In the genomic region with DNA sequence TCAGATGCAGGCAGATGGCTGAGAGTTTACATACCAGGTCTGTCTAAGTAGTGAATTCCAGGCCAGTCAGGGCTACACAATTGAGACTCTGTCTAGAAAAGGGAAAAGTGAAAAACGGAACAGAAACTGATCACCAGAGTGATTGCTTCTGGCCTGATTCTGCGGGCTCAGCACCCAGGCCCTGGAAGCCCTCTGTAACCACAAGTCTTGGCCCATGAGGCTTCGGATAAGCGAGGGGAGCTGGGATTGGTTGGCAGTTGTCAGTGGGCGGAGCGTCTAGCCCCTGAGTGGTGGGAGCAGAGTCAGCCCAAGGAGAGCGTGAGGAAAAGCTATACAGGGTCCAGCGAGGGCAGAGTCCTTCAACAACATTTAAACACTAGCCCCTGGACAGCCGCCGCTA, we compare ENCODE assay signal across 8 mouse cellular contexts. TPM values are rescaled to one million over a fixed set of nuclear protein-coding genes. Genes with fewer than 3 reads are reported as not detected.
DNase-seq lines count a peak whose midpoint lies in the region; ATAC-seq and TF ChIP-seq lines count a peak whose summit lies in the region.

No protein-coding gene starts in this region.

- H3K9ac ChIP-seq in forebrain, embryonic 12.5 days = no peak overlapping the region
- H3K9ac ChIP-seq in forebrain, embryonic 13.5 days = no peak overlapping the region
- H3K9ac ChIP-seq in heart, embryonic 16.5 days (ENCODE audit: low read length) = no peak overlapping the region

- H3K27me3 ChIP-seq in forebrain, embryonic 12.5 days = peaks cover 26% of the 10 kb centered on the region; the same call in 1 of the 2 replicates
- H3K27me3 ChIP-seq in forebrain, embryonic 13.5 days = peaks cover 4% of the 10 kb centered on the region; the same call in 1 of the 2 replicates
- H3K27me3 ChIP-seq in E14TG2a.4 (ENCODE audit: insufficient read depth, low read length) = peaks cover 70% of the 10 kb centered on the region
- H3K27me3 ChIP-seq in heart, embryonic 16.5 days (ENCODE audit: control insufficient read depth, insufficient read depth, low read length) = peaks cover 34% of the 10 kb centered on the region

- peak; percentile 55 to 56 for DNase-seq in lung, postnatal 4 days
- no peak for DNase-seq in MN1 (ENCODE audit: low spot score)
- DNase-seq in ovary, postnatal 10 days (ENCODE audit: low spot score) = no peak
- no peak for DNase-seq in thymus, postnatal 14 days

- ATAC-seq in forebrain, embryonic 12.5 days (ENCODE audit: low FRiP score) = peak; percentile 44; the same call in 1 of the 2 replicates
- no peak for ATAC-seq in forebrain, embryonic 13.5 days
- ATAC-seq in heart, embryonic 16.5 days (replicated peaks; ENCODE audit: extremely low read depth, insufficient read depth, low FRiP score) = peak; percentile 52; the same call in 1 of the 2 replicates

- H3K4me1 ChIP-seq in forebrain, embryonic 12.5 days = peaks cover 14% of the 10 kb centered on the region
- peaks cover 10% of the 10 kb centered on the region for H3K4me1 ChIP-seq in forebrain, embryonic 13.5 days
- H3K4me1 ChIP-seq in E14TG2a.4 (replicated peaks; ENCODE audit: low read depth, low read length) = peaks cover 25% of the 10 kb centered on the region
- no peaks in the 10 kb centered on the region for H3K4me1 ChIP-seq in heart, embryonic 16.5 days (ENCODE audit: control insufficient read depth, insufficient read depth, low read length)

- no peak overlapping the region for H3K27ac ChIP-seq in forebrain, embryonic 12.5 days
- H3K27ac ChIP-seq in forebrain, embryonic 13.5 days = no peak overlapping the region
- H3K27ac ChIP-seq in heart, embryonic 16.5 days (ENCODE audit: low read length) = no peak overlapping the region

- H3K4me3 ChIP-seq in forebrain, embryonic 12.5 days (replicated peaks) = no peak overlapping the region
- H3K4me3 ChIP-seq in forebrain, embryonic 13.5 days = no peak overlapping the region
- H3K4me3 ChIP-seq in E14TG2a.4 (replicated peaks; ENCODE audit: low read length) = peak overlapping the region; percentile 67
- H3K4me3 ChIP-seq in heart, embryonic 16.5 days (ENCODE audit: low read length) = no peak overlapping the region

- no peaks in the 10 kb centered on the region for H3K9me3 ChIP-seq in forebrain, embryonic 12.5 days
- no peaks in the 10 kb centered on the region for H3K9me3 ChIP-seq in forebrain, embryonic 13.5 days (replicated peaks)
- H3K9me3 ChIP-seq in E14TG2a.4 (ENCODE audit: low read length) = no peaks in the 10 kb centered on the region
- no peaks in the 10 kb centered on the region for H3K9me3 ChIP-seq in heart, embryonic 16.5 days (replicated peaks; ENCODE audit: control insufficient read depth, low read length)

- WGBS in forebrain, embryonic 12.5 days = 7% methylated on average over 10 of the region's 10 CpGs
- 8% methylated on average over 10 of the region's 10 CpGs for WGBS in forebrain, embryonic 13.5 days
- WGBS in heart, embryonic 16.5 days = 5% methylated on average over 10 of the region's 10 CpGs

- no peak for TF ChIP-seq CTCF in E14TG2a.4 (conservative IDR thresholded peaks at IDR 0.05; ENCODE audit: low read length)

- no peaks in the 10 kb centered on the region for H3K36me3 ChIP-seq in forebrain, embryonic 12.5 days (replicated peaks)
- no peaks in the 10 kb centered on the region for H3K36me3 ChIP-seq in forebrain, embryonic 13.5 days (ENCODE audit: poor library complexity, severe bottlenecking)
- H3K36me3 ChIP-seq in E14TG2a.4 (ENCODE audit: insufficient read depth, low read length) = no peaks in the 10 kb centered on the region
- no peaks in the 10 kb centered on the region for H3K36me3 ChIP-seq in heart, embryonic 16.5 days (ENCODE audit: control insufficient read depth, insufficient read depth)

- H3K4me2 ChIP-seq in forebrain, embryonic 12.5 days = peak overlapping the region; percentile 13; the same call in 1 of the 2 replicates
- H3K4me2 ChIP-seq in forebrain, embryonic 13.5 days = no peak overlapping the region
- no peak overlapping the region for H3K4me2 ChIP-seq in heart, embryonic 16.5 days (ENCODE audit: low read depth, low read length)

RNA-seq across cellular contexts. Expression of a gene that starts 9.9 kb away (rescaled TPM):
- 1.2 and 1.3 TPM in 2 replicates for polyA plus RNA-seq in forebrain, embryonic 12.5 days (2016; fragmentation: Nextera tagmentation; extraction: Ambion mirVana)
- 2.1 TPM in 2 replicates for polyA plus RNA-seq in forebrain, embryonic 13.5 days (2015; fragmentation: Nextera tagmentation; extraction: Ambion mirVana)
- polyA plus RNA-seq in heart, embryonic 16.5 days (2015; fragmentation: Nextera tagmentation; extraction: Ambion mirVana) = 1.5 TPM in 2 replicates

RNA-seq across cellular contexts. Expression of a gene that starts 11.0 kb away (rescaled TPM):
- 27.1 and 28.6 TPM in 2 replicates for polyA plus RNA-seq in forebrain, embryonic 12.5 days (2016; fragmentation: Nextera tagmentation; extraction: Ambion mirVana)
- polyA plus RNA-seq in forebrain, embryonic 13.5 days (2015; fragmentation: Nextera tagmentation; extraction: Ambion mirVana) = 28.4 and 29.8 TPM in 2 replicates
- 51.0 and 53.0 TPM in 2 replicates for polyA plus RNA-seq in heart, embryonic 16.5 days (2015; fragmentation: Nextera tagmentation; extraction: Ambion mirVana)

RNA-seq across cellular contexts. Expression of a gene that starts 13.2 kb away (rescaled TPM):
- polyA plus RNA-seq in forebrain, embryonic 12.5 days (2016; fragmentation: Nextera tagmentation; extraction: Ambion mirVana) = 1.2 and 1.4 TPM in 2 replicates
- polyA plus RNA-seq in forebrain, embryonic 13.5 days (2015; fragmentation: Nextera tagmentation; extraction: Ambion mirVana) = 0.42 and 1.6 TPM in 2 replicates
- 1.6 and 2.0 TPM in 2 replicates for polyA plus RNA-seq in heart, embryonic 16.5 days (2015; fragmentation: Nextera tagmentation; extraction: Ambion mirVana)

Comparison
In these comparisons a context has a peak if more than half of its experiments do, and no peak if none do; other contexts are left out.
1. DNase-seq: peak in lung, postnatal 4 days (2 of 2); none in MN1 (single experiment), ovary, postnatal 10 days (single experiment) and thymus, postnatal 14 days (single experiment).